Mouse (Mus musculus): ENCODE results near the gene Hnrnpr. TPM values are rescaled to one million over a fixed set of nuclear protein-coding genes. Genes with fewer than 3 reads are reported as not detected.
A peak's percentile ranks its signal among the peaks of the same experiment; 100 is the strongest.

The Hnrnpr gene
- total and polyA plus RNA-seq, 2 experiments from 2014 or later, result 25.1 to 70.0 TPM

GRCm38 (mm10) chr4:136284455-136284854 lies 26.3 kb upstream of the Hnrnpr start, which contains the start of gene Zfp46:
Gene Zfp46 (plus strand): TSS chr4:136284683.
- Histone ChIP-seq H3K9me3 (replicated peaks; ENCODE audit: control insufficient read depth, low read length) (no peaks in the 10 kb centered on the region), H3K4me3 (ENCODE audit: low read depth, low read length) (peak within 1 kb of the TSS; percentile 71), H3K9ac (replicated peaks; ENCODE audit: low read depth, low read length) (peak within 1 kb of the TSS; percentile 77), H3K27ac (ENCODE audit: low read depth) (peak within 1 kb of the TSS; percentile 98), H3K4me1 (ENCODE audit: control insufficient read depth, insufficient read depth) (peaks cover 22% of the 10 kb centered on the region), H3K4me2 (ENCODE audit: low read depth, low read length) (peak within 1 kb of the TSS; percentile 61), H3K27me3 (ENCODE audit: control insufficient read depth, insufficient read depth, low read length) (no peaks in the 10 kb centered on the region), H3K36me3 (replicated peaks; ENCODE audit: control insufficient read depth, insufficient read depth, low read length) (peaks cover 25% of the 10 kb centered on the region)
- ATAC-seq (ENCODE audit: insufficient read depth, low read depth) (peak; percentile 37), DNase-seq (ENCODE audit: low spot score) (peak; percentile 95)
- WGBS, result 5% methylated on average over 5 of the region's 5 CpGs
- TF ChIP-seq EP300 (IDR thresholded peaks at IDR 0.05; ENCODE audit: low read depth) (peak; percentile 46), CTCF (IDR thresholded peaks at IDR 0.05; ENCODE audit: low read depth) (no peak)

- no peaks in the 10 kb centered on the region for H3K27me3 ChIP-seq (ENCODE audit: control insufficient read depth, insufficient read depth, low read length)
- no peak; the same call in 1 of the 2 replicates for ATAC-seq (ENCODE audit: insufficient read depth, low read depth)
- peaks cover 29% of the 10 kb centered on the region for H3K36me3 ChIP-seq (replicated peaks; ENCODE audit: control insufficient read depth, insufficient read depth, low read length)
- no peak for TF ChIP-seq EP300 (IDR thresholded peaks at IDR 0.05; ENCODE audit: low read depth)
- TF ChIP-seq CTCF (IDR thresholded peaks at IDR 0.05; ENCODE audit: low read depth), result no peak
- peak; percentile 11 for DNase-seq (ENCODE audit: low spot score)
- peak overlapping the region; percentile 77 for H3K9ac ChIP-seq (replicated peaks; ENCODE audit: low read depth, low read length)
- peak overlapping the region; percentile 71 for H3K4me3 ChIP-seq (ENCODE audit: low read depth, low read length)
- H3K9me3 ChIP-seq (replicated peaks; ENCODE audit: control insufficient read depth, low read length), result no peaks in the 10 kb centered on the region
- H3K4me2 ChIP-seq (ENCODE audit: low read depth, low read length), result peak overlapping the region; percentile 61
- WGBS, result 2% methylated on average over 6 of the region's 6 CpGs
- peak overlapping the region; percentile 98 for H3K27ac ChIP-seq (ENCODE audit: low read depth)
- peaks cover 22% of the 10 kb centered on the region for H3K4me1 ChIP-seq (ENCODE audit: control insufficient read depth, insufficient read depth)
Observed at GRCm38 (mm10) chr4:136284891-136285290, 25.9 kb upstream of the Hnrnpr start.

- no peaks in the 10 kb centered on the region for H3K27me3 ChIP-seq (ENCODE audit: control insufficient read depth, insufficient read depth, low read length)
- peak overlapping the region; percentile 77 for H3K9ac ChIP-seq (replicated peaks; ENCODE audit: low read depth, low read length)
- H3K27ac ChIP-seq (ENCODE audit: low read depth), result peak overlapping the region; percentile 98
- no peak for TF ChIP-seq CTCF (IDR thresholded peaks at IDR 0.05; ENCODE audit: low read depth)
- peak; percentile 7; the same call in 1 of the 2 replicates for TF ChIP-seq EP300 (IDR thresholded peaks at IDR 0.05; ENCODE audit: low read depth)
- DNase-seq (ENCODE audit: low spot score), result peak; percentile 98
- H3K36me3 ChIP-seq (replicated peaks; ENCODE audit: control insufficient read depth, insufficient read depth, low read length), result peaks cover 34% of the 10 kb centered on the region
- under 1% methylated on average over 25 of the region's 25 CpGs for WGBS
- H3K4me2 ChIP-seq (ENCODE audit: low read depth, low read length), result peak overlapping the region; percentile 61
- no peaks in the 10 kb centered on the region for H3K9me3 ChIP-seq (replicated peaks; ENCODE audit: control insufficient read depth, low read length)
- H3K4me1 ChIP-seq (ENCODE audit: control insufficient read depth, insufficient read depth), result peaks cover 22% of the 10 kb centered on the region
- H3K4me3 ChIP-seq (ENCODE audit: low read depth, low read length), result peak overlapping the region; percentile 71
- peak; percentile 93 for ATAC-seq (ENCODE audit: insufficient read depth, low read depth)
Observed at GRCm38 (mm10) chr4:136285348-136285810, 25.4 kb upstream of the Hnrnpr start.

- DNase-seq (ENCODE audit: low spot score) (peak; percentile 97), ATAC-seq (ENCODE audit: insufficient read depth, low read depth) (peak; percentile 82)
- no peaks in the 10 kb centered on the region for H3K9me3 ChIP-seq (replicated peaks; ENCODE audit: control insufficient read depth, low read length)
- peak overlapping the region; percentile 98 for H3K27ac ChIP-seq (ENCODE audit: low read depth)
- TF ChIP-seq EP300 (IDR thresholded peaks at IDR 0.05; ENCODE audit: low read depth) (no peak; the same call in 1 of the 2 replicates), CTCF (IDR thresholded peaks at IDR 0.05; ENCODE audit: low read depth) (no peak)
- WGBS, result 0% methylated on average over 29 of the region's 29 CpGs
- H3K4me2 ChIP-seq (ENCODE audit: low read depth, low read length), result peak overlapping the region; percentile 61
- peak overlapping the region; percentile 77 for H3K9ac ChIP-seq (replicated peaks; ENCODE audit: low read depth, low read length)
- H3K4me1 ChIP-seq (ENCODE audit: control insufficient read depth, insufficient read depth), result peaks cover 22% of the 10 kb centered on the region
- H3K4me3 ChIP-seq (ENCODE audit: low read depth, low read length), result peak overlapping the region; percentile 71
- H3K36me3 ChIP-seq (replicated peaks; ENCODE audit: control insufficient read depth, insufficient read depth, low read length), result peaks cover 39% of the 10 kb centered on the region
- H3K27me3 ChIP-seq (ENCODE audit: control insufficient read depth, insufficient read depth, low read length), result no peaks in the 10 kb centered on the region
Observed at GRCm38 (mm10) chr4:136285811-136286371, 24.9 kb upstream of the Hnrnpr start.

GRCm38 (mm10) chr4:136289918-136290780 lies 20.6 kb upstream of the Hnrnpr start:
- TF ChIP-seq EP300 (IDR thresholded peaks at IDR 0.05; ENCODE audit: low read depth) (no peak), CTCF (IDR thresholded peaks at IDR 0.05; ENCODE audit: low read depth) (no peak)
- no peak for ATAC-seq (ENCODE audit: insufficient read depth, low read depth)
- H3K4me1 ChIP-seq (ENCODE audit: control insufficient read depth, insufficient read depth), result 0 out of 2 replicates have a peak, but pooled peaks cover 5% of the 10 kb centered on the region
- DNase-seq (ENCODE audit: low spot score), result no peak
- H3K9me3 ChIP-seq (replicated peaks; ENCODE audit: control insufficient read depth, low read length), result no peaks in the 10 kb centered on the region
- no peak overlapping the region for H3K9ac ChIP-seq (replicated peaks; ENCODE audit: low read depth, low read length)
- H3K4me2 ChIP-seq (ENCODE audit: low read depth, low read length), result no peak overlapping the region
- H3K27ac ChIP-seq (ENCODE audit: low read depth), result no peak overlapping the region
- WGBS, result 62% methylated on average over 66 of the region's 66 CpGs
- H3K4me3 ChIP-seq (ENCODE audit: low read depth, low read length), result no peak overlapping the region
- H3K36me3 ChIP-seq (replicated peaks; ENCODE audit: control insufficient read depth, insufficient read depth, low read length), result peaks cover 77% of the 10 kb centered on the region
- H3K27me3 ChIP-seq (ENCODE audit: control insufficient read depth, insufficient read depth, low read length), result no peaks in the 10 kb centered on the region
